Mouse (Mus musculus) cerebellum, postnatal 10 days (tissue): Measurements from ENCODE around the gene Tbc1d20.
A peak's percentile ranks its signal among the peaks of the same experiment; 100 is the strongest.
"Not testable (repeated sequence)": the region's sequence is repeated elsewhere in the genome, so short reads cannot be mapped to it uniquely, and the experiment has no call there.

Source experiments
- DNase-seq, 2 experiments: peaks; one replicate each; pipeline ENCODE4 v3.0.0; 2021; ENCODE audit warnings: mixed read lengths in 2 of 2

The Tbc1d20 gene

DNA sequence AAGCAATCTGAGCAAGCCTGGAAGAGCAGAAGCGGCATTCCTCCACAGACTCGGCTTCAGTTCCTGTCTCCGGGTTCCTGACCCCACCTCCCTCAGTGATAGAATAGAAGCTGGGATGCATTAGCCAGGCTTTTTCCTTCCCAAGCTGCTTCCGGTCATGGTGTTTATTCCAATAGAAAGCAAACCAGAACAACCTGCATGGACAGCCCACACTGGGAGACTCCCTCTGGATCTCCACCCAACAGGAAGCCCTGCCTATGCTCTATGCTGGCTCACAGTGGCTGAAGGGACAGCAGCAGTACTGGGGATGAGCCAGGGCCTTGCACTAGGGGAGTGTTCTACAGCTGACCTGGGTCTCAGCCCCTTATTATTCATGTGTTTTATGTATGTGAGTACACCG, 34.4 kb downstream of the Tbc1d20 start:
- DNase-seq, result no peak

DNA sequence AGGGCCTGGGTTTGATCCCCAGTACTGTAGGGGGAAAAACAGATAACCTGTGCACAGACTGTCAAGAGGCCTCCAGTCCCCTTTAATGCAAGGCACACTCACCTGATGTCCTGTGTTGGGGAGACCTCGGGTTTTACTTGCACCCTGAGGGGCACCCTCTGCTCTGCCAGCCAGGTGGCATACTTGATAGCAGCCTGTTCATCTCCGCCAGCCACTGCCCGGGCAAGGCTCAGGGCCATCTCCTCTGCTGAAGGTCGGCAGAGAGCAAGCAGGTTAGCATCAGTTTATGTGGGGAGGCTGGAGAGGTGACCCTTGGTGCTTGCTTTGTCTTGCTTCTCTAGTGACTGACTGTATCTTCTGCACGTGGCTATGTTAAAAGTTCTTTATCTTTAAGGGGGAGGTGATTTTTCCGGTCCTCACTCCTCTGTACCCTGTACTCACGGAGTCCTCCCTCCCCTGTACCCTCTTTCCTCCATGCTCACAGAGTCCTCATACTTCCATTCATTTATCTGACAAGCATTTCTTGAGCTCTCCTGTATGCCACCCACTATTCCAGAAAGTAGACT, 37.3 kb downstream of the Tbc1d20 start:
- peak in 1 of 2 experiments; percentile 20 for DNase-seq

DNA sequence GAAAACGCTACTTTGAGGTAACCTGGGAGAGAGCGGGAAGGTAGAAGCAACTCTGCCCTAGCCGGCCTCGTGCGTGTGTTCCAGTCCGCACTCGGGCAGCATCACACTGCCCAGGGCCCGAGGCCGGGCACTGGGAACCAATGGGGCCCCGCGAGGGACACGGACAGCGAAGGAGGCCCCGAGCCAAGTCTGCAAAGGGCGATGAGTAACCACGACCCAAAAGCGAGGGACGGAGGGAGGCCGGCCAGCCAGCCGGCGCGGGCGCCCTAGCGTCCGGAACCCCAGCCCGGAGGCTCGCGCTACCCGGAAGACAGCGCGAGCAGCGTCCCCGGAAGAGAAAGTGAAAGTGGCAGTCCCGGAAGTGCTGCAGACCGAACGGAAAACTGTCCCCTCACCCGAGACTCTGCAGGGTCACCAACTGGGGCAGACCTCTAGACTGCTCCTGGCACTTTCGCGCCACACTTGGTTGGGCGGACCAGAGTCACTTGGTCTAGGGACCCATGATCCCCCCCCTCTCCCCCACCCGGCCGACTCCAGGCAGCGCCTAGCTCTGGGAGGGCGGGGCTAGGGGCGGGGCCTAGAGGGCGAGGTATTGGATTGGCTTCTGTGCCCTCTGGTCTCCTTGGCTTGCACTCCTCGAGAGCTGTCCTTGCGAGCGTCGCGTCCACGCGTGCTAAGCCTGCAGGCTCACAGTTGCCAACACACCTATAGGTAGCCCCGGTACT, 38.6 kb downstream of the Tbc1d20 start, which contains the start of gene Rbck1:
Gene Rbck1 (minus strand): TSS at position 553 of the 725 bp plus-strand sequence.
- peak; percentile 96 to 97 for DNase-seq

DNA sequence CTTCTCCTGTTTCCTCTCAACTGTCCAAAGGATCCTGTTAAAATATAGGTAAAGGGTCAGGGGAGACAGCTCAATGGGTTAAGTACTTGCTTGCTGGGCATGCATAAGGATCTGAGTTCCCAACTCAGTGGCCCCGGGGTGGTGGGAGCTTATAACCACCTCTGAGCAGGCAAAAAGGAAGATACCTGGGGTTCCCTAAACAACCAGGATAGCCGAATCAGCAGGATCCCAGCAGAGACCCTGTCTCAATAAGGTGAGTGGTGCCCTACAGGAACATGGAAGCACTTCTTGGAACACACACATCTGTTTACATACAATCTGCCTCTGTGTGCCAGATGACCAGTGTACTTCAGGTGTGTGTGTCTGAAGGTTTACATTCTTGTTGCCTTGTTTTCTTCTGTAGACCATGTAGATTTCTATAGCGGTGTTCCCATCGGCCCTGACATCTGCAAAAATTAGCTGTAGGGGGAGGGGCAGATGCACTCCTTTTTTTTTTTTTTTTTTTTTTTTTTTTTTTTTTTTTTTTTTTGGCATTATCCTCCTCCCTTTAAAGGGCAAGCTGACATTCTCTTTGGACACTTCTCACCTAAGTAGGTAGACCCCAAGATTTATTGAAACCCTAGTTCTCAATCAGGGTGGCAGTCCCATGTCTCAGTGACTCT, 39.8 kb downstream of the Tbc1d20 start:
- DNase-seq, result no peak

DNA sequence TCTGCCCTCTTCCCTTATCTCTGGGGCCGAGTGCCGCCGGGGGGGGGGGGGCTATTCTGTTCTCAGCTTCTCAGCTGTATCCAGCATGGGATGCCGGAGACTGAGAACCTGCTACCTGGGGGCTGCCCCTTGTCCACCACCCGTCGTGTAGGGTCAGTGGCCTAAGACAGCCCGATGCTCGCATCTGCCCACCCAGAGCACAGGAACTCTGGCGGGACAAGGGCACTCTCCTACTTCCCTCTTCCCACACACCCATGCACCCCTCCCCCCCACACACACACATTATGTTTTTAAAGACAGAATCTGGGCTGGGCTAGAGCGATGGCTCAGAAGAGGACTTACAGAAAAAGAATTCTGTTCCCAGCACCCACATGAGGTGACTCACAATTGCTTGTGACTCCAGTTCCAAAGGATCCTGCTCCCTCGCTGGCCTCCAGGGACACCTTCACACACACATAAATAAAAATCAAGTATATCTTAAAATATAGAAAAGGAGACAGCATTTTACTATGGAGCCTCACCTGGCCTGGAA, 41.7 kb downstream of the Tbc1d20 start:
- DNase-seq, result no peak

DNA sequence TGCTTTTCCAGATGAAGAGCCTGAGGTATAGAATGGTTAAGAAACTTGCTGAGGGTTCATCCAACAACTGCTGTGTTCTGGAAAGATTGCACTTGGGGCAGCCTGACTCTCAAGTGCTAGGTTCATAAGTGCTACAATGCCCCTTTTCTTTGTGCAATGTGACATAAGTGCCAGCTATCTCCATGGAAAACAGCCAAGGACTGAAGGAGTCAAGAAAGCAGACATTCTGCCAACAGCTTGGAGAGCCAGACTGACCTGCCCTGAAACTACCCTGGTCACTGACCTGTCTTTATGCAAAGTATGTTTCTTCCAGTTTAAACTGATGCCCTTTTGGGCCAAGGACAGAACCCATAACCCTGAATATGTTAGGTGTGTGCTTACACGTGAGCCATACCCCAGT, 43.2 kb downstream of the Tbc1d20 start:
- peak; percentile 68 to 73 for DNase-seq

DNA sequence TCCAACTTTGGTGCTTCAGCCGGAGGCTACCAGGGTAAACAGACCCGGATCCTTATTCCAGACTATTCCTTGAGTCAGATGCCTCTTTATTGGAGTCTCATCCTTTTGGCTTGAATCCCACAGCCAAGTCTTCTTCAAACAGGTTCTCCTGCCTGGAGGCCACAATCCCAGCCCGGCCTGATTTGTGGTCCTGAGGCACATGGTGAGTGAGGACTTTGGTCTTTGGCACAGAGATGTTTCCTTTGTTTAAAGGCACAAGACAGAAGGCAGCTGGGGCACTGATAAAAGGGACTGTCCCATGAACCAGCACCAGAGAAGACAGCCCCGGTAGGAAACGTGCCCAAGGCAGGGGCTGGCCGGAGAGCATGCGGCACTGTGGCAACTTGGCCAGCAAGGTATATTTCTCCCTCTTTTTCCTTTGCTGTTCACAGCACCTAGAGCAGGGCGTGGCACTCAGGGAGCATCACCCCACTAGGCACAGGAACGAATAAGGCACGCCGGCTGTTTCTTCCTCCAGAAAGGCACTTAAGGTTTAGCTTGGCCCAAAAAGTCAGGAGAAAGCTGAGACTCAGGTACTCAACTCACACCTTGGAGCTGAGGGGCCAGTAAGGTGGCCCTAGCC, 44.1 kb downstream of the Tbc1d20 start:
- no peak for DNase-seq

DNA sequence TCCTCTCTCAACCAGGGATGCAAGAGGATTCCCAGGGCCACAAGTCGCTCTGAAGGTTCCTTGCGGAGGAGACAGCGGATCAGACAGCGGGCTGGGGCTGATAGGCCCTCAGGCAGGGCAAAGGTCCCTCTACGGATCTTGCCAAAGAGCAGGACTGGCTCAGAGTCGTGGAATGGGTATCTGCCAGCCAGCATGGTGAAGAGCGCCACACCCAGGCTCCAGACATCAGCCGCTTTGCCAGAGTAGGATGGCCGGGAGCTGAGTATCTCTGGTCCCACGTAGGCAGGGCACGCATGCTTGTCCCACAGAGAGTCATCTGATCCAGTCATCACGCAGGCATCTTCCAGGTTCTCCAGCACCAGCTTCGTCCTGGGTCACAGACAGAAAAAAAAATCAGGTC, 44.7 kb downstream of the Tbc1d20 start:
- DNase-seq, result peak in 1 of 2 experiments; percentile 23

DNA sequence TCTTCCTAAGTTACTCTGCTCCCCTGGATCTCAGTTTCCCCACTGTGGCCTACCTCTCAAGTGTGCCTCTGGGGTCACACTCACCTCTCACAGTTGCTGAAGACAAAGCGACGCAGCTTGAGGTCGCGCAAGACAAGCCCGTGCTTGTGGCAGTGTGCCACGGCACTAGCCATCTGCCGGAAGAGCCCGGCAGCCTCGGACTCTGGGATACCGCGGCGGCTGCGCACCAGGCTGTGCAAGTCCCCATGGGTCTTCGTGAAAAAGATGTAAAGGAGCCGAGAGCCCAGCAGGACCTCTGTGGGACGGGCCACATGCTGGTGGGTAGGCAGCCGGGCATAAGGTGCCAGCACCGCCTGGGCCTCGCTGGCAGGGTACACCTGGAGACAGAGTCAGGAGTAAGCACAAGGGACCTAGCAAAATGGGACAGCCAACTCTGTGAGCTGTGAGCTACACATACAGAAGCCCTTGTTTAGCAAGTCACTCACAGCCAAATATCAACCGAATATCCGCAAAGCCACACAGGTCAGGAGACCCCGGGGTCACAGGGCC, 46.1 kb downstream of the Tbc1d20 start:
- peak; percentile 67 to 73 for DNase-seq

DNA sequence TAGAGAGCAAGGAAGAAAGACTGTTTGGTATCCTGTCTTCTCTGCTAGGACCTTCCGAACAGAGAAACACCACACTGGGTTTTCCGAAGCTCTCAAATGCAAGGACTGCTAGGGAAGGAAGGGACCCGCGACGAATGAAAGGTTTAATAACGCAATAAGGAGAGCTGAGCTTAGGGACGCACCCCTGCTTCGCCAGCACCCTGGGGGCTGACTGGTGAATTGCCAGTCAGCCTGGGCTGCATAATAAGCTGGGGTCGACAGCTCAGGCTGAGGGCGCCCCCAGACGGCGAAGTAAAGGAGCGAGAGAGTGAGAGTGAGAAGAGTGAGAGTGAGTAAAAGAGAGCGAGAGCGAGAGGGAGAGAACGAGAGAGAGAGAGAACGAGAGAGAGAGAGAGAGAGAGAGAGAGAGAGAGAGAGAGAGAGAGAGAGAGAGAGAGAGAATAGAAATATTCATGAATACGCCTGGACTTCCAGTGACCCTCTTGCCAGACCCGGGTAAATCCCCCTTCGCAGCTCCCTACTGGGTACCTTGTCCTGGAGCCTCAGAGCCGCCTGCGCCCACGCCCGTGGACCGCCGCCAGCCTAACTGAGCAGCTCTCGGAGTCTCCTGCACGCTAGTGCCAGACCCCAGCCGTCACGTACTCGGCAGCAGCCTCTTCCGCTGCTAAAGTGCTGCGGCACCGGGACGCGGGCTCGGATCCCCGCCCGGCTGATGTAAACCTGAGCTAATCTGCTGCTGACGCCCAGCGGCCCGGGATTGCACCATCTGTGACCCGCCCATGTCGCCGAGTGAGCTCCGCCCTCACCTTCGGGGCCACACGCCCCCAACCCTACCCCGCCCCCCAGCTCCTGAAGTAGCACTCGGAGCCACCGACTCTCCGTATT, 49.9 kb downstream of the Tbc1d20 start, which contains the start of gene Trib3:
Gene Trib3 (minus strand): TSS at position 704 of the 885 bp plus-strand sequence.
- peak; percentile 89 to 90 for DNase-seq

DNA sequence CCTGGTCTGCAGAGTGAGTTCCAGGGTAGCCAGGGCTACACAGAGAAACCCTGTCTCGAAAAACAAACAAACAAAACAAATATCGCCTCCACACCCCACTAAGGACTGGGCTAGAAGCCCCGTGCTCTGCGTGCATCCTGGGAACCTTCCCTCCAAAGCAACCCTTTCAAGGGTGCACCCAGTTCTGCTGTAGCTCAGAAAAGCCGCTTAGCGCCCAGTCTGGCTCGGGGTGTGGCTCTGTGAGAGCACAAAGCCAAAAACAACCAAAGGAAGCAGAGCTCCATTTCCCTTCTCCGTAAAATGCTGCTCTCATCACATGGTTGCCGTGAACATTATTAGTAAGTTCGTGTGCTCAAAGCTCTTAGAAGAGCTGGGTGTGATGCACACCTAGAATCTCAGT, 50.7 kb downstream of the Tbc1d20 start:
- no peak for DNase-seq

DNA sequence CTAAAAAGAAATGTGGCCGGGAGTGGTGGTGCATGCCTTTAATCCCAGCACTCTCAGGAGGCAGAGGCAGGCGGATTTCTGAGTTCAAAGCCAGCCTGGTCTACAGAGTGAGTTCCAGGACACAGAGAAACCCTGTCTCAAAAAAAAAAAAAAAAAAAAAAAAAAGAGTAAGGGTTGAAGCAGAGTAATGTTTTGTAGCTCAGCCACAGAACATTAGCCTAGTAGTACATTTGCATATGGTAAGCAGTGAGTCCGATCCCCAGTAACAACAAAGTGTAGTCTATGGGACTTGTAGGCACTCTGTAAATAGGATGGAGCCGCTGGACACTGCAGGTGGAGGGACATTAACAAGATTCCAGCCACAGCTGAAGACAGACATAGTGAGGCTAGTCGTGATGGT, 51.3 kb downstream of the Tbc1d20 start:
- DNase-seq, result no peak

DNA sequence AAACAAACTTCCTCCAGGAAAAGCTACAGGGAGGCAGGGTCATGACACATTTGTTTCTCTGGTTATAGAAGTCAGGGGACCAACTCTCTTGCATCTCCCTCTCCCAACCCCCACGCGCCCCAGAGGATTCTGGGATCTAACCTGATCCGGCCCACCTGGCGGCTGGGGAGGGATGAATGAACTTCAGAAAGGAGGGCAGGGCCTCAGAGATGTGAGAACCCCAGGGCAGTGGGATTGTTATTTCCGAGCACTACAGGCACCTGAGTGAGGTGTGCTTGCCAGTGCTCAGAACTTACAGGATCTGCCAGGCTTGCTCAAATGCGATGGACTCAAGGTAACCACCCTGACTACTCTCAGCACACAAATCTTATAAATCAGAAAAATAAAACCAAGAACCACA, 51.8 kb downstream of the Tbc1d20 start:
- DNase-seq, result no peak

DNA sequence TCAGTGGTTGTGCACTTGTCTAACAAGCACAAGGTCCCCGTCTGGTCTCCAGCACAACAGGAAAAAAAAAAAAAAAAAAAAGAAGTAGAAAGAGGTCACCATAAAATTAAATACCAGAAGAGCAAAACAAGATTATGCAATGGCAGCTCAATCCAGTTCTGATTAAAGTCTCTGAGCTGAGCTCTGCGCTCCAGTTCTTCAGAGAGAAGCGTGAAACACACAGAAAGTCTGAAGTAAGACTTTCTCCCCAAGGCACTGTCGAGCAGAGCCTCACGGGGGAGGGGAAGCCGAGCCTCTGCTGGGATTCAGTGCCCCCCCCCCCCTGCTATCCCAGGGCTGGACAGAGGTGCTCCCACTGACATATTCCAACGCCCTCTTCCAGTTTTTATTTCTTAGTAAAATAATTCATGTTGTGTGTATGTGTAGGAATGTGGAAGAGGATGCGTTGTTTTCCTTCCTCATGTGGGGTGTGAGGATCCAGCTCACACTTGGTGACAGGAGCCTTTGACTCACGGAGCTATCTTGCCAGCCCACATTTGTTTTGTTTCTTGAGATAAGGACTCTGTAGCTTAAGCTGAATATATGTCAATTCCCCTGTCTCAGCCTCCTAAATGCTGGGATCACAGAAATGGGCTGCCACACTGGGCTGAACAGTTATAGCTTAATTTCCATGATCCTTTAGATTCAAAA, 53.3 kb downstream of the Tbc1d20 start:
- DNase-seq, result no peak

DNA sequence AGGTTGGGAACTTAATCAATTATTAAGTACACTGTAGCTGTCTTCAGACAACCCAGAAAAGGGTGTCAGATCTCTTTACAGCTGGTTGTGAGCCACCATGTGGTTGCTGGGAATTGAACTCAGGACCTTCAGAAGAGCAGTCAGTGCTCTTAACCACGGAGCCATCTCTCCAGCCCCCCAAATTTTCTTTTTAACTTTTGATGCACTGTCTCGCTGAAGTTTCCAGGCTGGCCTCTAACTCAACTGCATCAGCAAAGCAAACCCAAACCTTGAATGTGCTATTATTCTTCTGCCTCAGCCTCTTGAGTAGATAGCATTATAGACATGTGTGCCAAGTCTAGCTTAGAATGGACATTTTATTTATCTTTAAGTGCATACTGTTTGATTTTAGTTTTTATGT, 54.1 kb downstream of the Tbc1d20 start:
- DNase-seq, result no peak

DNA sequence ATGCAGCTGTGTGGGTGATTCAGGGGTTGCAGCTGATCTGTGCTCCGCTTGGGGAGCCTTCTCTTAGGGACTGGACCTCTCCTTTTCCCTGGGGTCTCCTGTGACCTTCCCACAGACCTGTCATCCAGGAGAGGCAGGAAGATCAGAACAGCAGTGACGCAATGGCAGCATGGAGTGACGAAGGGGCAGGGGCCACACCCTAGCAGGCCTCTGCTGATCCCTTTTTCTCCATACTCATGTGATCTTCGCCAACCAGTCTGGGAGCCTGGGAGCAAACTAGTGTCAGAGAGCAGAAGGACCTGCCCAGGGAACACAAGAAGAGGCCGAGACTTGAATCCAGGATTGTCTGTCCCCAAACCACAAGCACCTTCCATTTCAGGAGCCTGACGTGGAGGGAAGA, 55.6 kb downstream of the Tbc1d20 start:
- DNase-seq, result no peak

DNA sequence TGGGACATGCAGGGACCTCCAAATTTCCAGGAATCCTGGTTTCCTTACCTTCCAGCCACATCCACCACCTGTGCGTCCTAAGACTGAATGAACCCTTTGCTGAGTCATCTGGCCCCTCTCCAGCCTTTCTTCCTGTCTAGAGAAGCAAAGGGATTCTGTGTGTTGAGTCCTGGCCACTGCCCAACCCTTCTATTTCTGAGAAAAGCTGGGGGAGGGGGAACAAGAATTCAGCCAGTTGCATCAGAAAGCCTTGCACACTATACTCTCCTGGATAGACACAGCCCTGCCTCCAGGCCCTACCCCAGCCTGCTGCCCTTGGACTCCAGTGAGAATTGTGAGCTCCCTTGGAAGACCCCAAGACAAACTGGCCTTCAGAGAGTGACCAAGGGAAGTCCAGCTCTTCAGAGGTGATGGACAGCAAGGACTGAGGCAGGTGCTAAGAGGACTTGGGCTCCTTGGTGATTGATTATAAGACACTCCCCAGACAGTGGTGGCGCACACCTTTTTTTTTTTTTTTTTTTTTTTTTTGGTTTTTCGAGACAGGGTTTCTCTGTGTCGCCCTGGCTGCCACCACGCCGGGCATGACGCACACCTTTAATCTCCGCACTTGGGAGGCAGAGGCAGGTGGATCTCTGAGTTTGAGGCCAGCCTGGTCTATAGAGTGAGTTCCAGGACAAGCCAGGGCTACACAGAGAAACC, 56.4 kb downstream of the Tbc1d20 start:
- DNase-seq, result peak; percentile 56 to 59

DNA sequence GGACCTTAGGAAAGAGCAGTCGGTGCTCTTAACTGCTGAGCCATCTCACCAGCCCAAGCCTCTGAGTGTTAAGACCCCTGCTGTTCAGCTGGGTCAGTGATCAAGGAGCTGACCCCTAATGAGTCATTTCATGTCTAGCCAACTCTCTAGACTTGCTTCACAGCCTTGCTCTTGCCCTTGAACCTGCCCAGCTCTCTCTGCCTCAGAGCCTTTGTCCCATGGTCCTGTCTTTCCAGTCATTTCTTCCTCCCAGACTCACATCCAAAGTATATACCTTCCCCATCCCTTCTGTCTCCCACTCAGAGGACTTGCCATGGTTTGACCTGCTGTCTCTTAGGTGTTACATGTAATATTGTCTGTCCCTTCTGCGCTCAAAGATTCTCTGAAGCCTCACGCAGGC, 63.6 kb downstream of the Tbc1d20 start:
- no peak for DNase-seq

DNA sequence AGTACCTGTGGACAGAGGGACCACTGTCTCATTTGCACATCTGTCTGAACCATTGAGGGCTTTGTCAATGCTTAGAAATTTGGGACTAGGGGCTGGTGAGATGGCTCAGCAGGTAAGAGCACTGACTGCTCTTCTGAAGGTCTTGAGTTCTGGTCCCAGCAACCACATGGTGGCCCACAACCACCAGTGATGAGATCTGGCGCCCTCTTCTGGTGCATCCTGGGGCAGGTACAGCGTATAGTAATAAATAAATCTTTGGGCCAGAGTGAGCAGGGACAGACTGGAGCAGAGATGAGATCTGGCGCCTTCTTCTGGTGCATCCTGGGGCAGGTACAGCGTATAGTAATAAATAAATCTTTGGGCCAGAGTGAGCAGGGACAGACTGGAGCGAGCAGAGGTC, 65.3 kb downstream of the Tbc1d20 start:
- DNase-seq, result not testable (repeated sequence)

DNA sequence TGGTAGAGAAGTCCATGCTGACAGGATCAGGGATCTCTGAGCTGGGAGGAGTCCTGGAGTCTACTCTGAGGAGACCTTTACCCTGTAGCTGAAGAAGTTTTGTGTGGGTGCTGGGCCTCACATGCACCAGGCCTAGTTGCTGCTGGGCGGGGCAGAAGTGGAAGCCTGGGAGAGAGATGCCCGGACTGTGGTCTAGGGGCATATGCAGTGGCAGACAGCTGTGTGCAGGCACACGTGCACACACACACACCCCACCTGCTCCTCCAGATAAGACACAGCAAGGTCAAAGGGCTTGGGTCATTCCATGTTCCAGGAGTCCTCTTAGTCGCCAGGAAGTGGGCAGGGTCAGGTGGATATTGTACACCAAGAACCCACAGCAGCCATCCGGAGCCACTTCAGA, 66.0 kb downstream of the Tbc1d20 start:
- DNase-seq, result no peak
